8 mouse cellular contexts compared by ENCODE assay signal in the genomic region with DNA sequence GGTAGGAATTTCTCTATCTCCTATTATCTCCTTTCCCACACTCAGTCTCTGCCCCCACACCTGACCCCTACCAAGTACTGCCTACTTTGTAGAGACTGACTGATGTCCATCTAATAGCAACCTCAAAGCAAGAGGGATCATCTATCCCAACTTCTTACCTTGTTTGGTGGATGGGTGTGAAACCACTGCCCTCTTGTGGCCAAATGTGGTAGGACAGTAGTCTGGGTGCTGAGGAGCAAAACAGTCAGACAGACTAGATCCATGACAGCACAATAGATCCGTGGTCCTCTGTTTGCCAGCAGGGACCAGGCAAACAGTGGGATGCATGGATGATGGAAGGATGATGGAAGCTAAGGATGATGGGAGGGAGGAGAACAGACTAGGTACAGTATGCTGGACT. TPM values are rescaled to one million over a fixed set of nuclear protein-coding genes. Genes with fewer than 3 reads are reported as not detected.
DNase-seq lines count a peak whose midpoint lies in the region; ATAC-seq and TF ChIP-seq lines count a peak whose summit lies in the region.

No protein-coding gene starts in this region.

- CTCF ChIA-PET in Patski (lab: Charles Lee), result interaction anchor here (0.8 to 12.5 kb wide), 9 partner anchors 8 to 169 kb away, joined by 3 to 106 read pairs (median 4); a partner anchor contains a TSS

- H3K79me2 ChIP-seq in liver, adult 2 months (ENCODE audit: control insufficient read depth, insufficient read depth, low read length), result no peaks in the 10 kb centered on the region

- no peaks in the 10 kb centered on the region for H3K4me1 ChIP-seq in kidney, adult 2 months (ENCODE audit: control insufficient read depth, insufficient read depth, low read length)
- H3K4me1 ChIP-seq in kidney, embryonic 15.5 days, result peaks cover 15% of the 10 kb centered on the region
- H3K4me1 ChIP-seq in liver, adult 2 months (ENCODE audit: control insufficient read depth, insufficient read depth, low read length), result no peaks in the 10 kb centered on the region
- no peaks in the 10 kb centered on the region for H3K4me1 ChIP-seq in neural tube, embryonic 11.5 days (ENCODE audit: control insufficient read depth, insufficient read depth, low read length)
- H3K4me1 ChIP-seq in thymus, adult 2 months (replicated peaks; ENCODE audit: control insufficient read depth, insufficient read depth, low read length), result peaks cover 29% of the 10 kb centered on the region

- no peak overlapping the region for H3K4me3 ChIP-seq in kidney, adult 2 months (ENCODE audit: insufficient read depth, low read depth, low read length)
- H3K4me3 ChIP-seq in kidney, embryonic 15.5 days (replicated peaks), result no peak overlapping the region
- no peak overlapping the region for H3K4me3 ChIP-seq in liver, adult 2 months (ENCODE audit: insufficient read depth, low read depth, low read length)
- H3K4me3 ChIP-seq in neural tube, embryonic 11.5 days (ENCODE audit: low read depth, low read length), result no peak overlapping the region
- no peak overlapping the region for H3K4me3 ChIP-seq in thymus, adult 2 months (ENCODE audit: control insufficient read depth, insufficient read depth, low read length)

- no peaks in the 10 kb centered on the region for H3K36me3 ChIP-seq in kidney, adult 2 months (ENCODE audit: control insufficient read depth, insufficient read depth, low read length)
- H3K36me3 ChIP-seq in kidney, embryonic 15.5 days, result no peaks in the 10 kb centered on the region
- no peaks in the 10 kb centered on the region for H3K36me3 ChIP-seq in liver, adult 2 months (ENCODE audit: control insufficient read depth, insufficient read depth, low read length)
- no peaks in the 10 kb centered on the region for H3K36me3 ChIP-seq in neural tube, embryonic 11.5 days (ENCODE audit: control insufficient read depth, insufficient read depth, low read length)
- peaks cover 63% of the 10 kb centered on the region for H3K36me3 ChIP-seq in thymus, adult 2 months (ENCODE audit: control insufficient read depth, insufficient read depth, low read length)

- no peaks in the 10 kb centered on the region for H3K9me3 ChIP-seq in kidney, embryonic 15.5 days (replicated peaks)
- no peaks in the 10 kb centered on the region for H3K9me3 ChIP-seq in neural tube, embryonic 11.5 days (ENCODE audit: control insufficient read depth, low read length)

- DNase-seq in kidney, adult 2 months, result peak; percentile 69
- peak; percentile 30 for DNase-seq in Patski (ENCODE audit: low read depth, low spot score)
- DNase-seq in heart, postnatal 4 days, result peak; percentile 78
- peak; percentile 60 for DNase-seq in liver, adult 2 months (ENCODE audit: extremely low read depth, low read depth, low spot score)
- peak; percentile 85 for DNase-seq in neural tube, embryonic 11.5 days (ENCODE audit: low spot score)
- DNase-seq in thymus, adult 2 months, result peak; percentile 72

- TF ChIP-seq POLR2A in kidney, adult 2 months (IDR thresholded peaks at IDR 0.05; ENCODE audit: low read depth, low read length), result no peak
- TF ChIP-seq POLR2A in liver, adult 2 months (IDR thresholded peaks at IDR 0.05; ENCODE audit: extremely low read depth, insufficient read depth, low read length), result no peak
- no peak for TF ChIP-seq POLR2A in thymus, adult 2 months (IDR thresholded peaks at IDR 0.05; ENCODE audit: control insufficient read depth, extremely low read depth, insufficient read depth, low read length, poor library complexity)

- 5% methylated on average over 1 of the region's 1 CpGs for WGBS in kidney, adult 2 months
- WGBS in kidney, embryonic 15.5 days, result 12% methylated on average over 1 of the region's 1 CpGs
- 3% methylated on average over 1 of the region's 1 CpGs for WGBS in liver, adult 2 months
- 18% methylated on average over 1 of the region's 1 CpGs for WGBS in neural tube, embryonic 11.5 days
- WGBS in thymus, adult 2 months, result 8% methylated on average over 1 of the region's 1 CpGs

- H3K9ac ChIP-seq in kidney, embryonic 15.5 days, result no peak overlapping the region
- H3K9ac ChIP-seq in liver, adult 2 months (ENCODE audit: low read depth, low read length), result no peak overlapping the region
- no peak overlapping the region for H3K9ac ChIP-seq in neural tube, embryonic 11.5 days (ENCODE audit: low read length)

- POLR2A ChIA-PET in Patski (lab: Charles Lee), result no interaction called here

- in situ Hi-C loops in Patski (cut with MboI; ENCODE audit: low pct_unique_long_range_greater_than_20kb), result no loop called here

- peak; percentile 89 for TF ChIP-seq CTCF in kidney, adult 2 months (conservative IDR thresholded peaks at IDR 0.05; ENCODE audit: insufficient read depth, insufficient read length, low read depth, low read length)
- no peak for TF ChIP-seq CTCF in Patski (IDR thresholded peaks at IDR 0.05)
- peak; percentile 66; the same call in 1 of the 2 replicates for TF ChIP-seq CTCF in liver, adult 2 months (IDR thresholded peaks at IDR 0.05; ENCODE audit: low read depth, low read length)
- no peak for TF ChIP-seq CTCF in thymus, adult 2 months (IDR thresholded peaks at IDR 0.05; ENCODE audit: borderline replicate concordance, control insufficient read depth, extremely low read depth, insufficient read depth, low read length, poor library complexity)

- H3K27ac ChIP-seq in kidney, adult 2 months (ENCODE audit: insufficient read depth, low read depth, low read length), result no peak overlapping the region
- H3K27ac ChIP-seq in kidney, embryonic 15.5 days, result no peak overlapping the region
- H3K27ac ChIP-seq in liver, adult 2 months (replicated peaks; ENCODE audit: insufficient read depth, low read depth, low read length), result no peak overlapping the region
- H3K27ac ChIP-seq in neural tube, embryonic 11.5 days (ENCODE audit: low read depth, low read length), result no peak overlapping the region
- no peak overlapping the region for H3K27ac ChIP-seq in thymus, adult 2 months (ENCODE audit: control insufficient read depth, insufficient read depth, low read length)

- no peak overlapping the region for H3K4me2 ChIP-seq in kidney, embryonic 15.5 days
- no peak overlapping the region for H3K4me2 ChIP-seq in neural tube, embryonic 11.5 days (ENCODE audit: low read depth)

- no peaks in the 10 kb centered on the region for H3K27me3 ChIP-seq in kidney, adult 2 months (replicated peaks; ENCODE audit: control insufficient read depth, insufficient read depth, low read length)
- H3K27me3 ChIP-seq in kidney, embryonic 15.5 days, result no peaks in the 10 kb centered on the region
- no peaks in the 10 kb centered on the region for H3K27me3 ChIP-seq in Patski
- no peaks in the 10 kb centered on the region for H3K27me3 ChIP-seq in liver, adult 2 months (ENCODE audit: control insufficient read depth, insufficient read depth, low read length)
- H3K27me3 ChIP-seq in neural tube, embryonic 11.5 days (ENCODE audit: control insufficient read depth, insufficient read depth, low read length), result no peaks in the 10 kb centered on the region
- H3K27me3 ChIP-seq in thymus, adult 2 months (ENCODE audit: control insufficient read depth, insufficient read depth, low read length), result no peaks in the 10 kb centered on the region

- no peak for ATAC-seq in kidney, embryonic 15.5 days (replicated peaks; ENCODE audit: low FRiP score)
- ATAC-seq in Patski, result peak; percentile 39
- peak; percentile 27 for ATAC-seq in common myeloid progenitor, adult 5-6 weeks (replicated peaks; ENCODE audit: low read depth, poor library complexity, severe bottlenecking)
- peak; percentile 53; the same call in 1 of the 2 replicates for ATAC-seq in neural tube, embryonic 11.5 days (ENCODE audit: insufficient read depth, low FRiP score, low TSS enrichment)

RNA-seq across cellular contexts. Expression of a gene that starts 4.0 kb away (rescaled TPM):
- 0.73 and 2.5 TPM in 2 replicates for polyA plus RNA-seq in kidney, adult 2 months (2012; rRNA removed)
- polyA plus RNA-seq in kidney, embryonic 15.5 days (2015; fragmentation: Nextera tagmentation; extraction: Ambion mirVana), result 1.2 TPM in 2 replicates
- polyA plus RNA-seq in Patski (2021), result 0.19 TPM
- 92.4 and 105 TPM in 2 replicates for total RNA-seq in common myeloid progenitor, adult 5-6 weeks (2017)
- under 1 TPM; 0.47 to 0.52 TPM for total RNA-seq in heart, postnatal 4 days (2021)
- 0.28 and 0.54 TPM in 2 replicates for total RNA-seq in liver, adult 2 months (2014; rRNA removed)
- polyA plus RNA-seq in liver, adult 2 months (2012; rRNA removed), result 0.44 and 1.4 TPM in 2 replicates
- 1.6 and 1.7 TPM in 2 replicates for polyA plus RNA-seq in neural tube, embryonic 11.5 days (2014; fragmentation: Nextera tagmentation; extraction: Ambion mirVana)
- 219 and 275 TPM in 2 replicates for polyA plus RNA-seq in thymus, adult 2 months (2012; rRNA removed)

RNA-seq across cellular contexts. Expression of a gene that starts 10.1 kb away (rescaled TPM):
- 95.2 and 107 TPM in 2 replicates for polyA plus RNA-seq in kidney, adult 2 months (2012; rRNA removed)
- polyA plus RNA-seq in kidney, embryonic 15.5 days (2015; fragmentation: Nextera tagmentation; extraction: Ambion mirVana), result 45.3 and 52.3 TPM in 2 replicates
- polyA plus RNA-seq in Patski (2021), result 111 TPM
- 16.2 and 16.4 TPM in 2 replicates for total RNA-seq in common myeloid progenitor, adult 5-6 weeks (2017)
- total RNA-seq in heart, postnatal 4 days (2021), result 10 to 100 TPM; 33.5 to 36.8 TPM
- 3.2 and 5.4 TPM in 2 replicates for total RNA-seq in liver, adult 2 months (2014; rRNA removed)
- polyA plus RNA-seq in liver, adult 2 months (2012; rRNA removed), result 13.1 and 15.2 TPM in 2 replicates
- polyA plus RNA-seq in neural tube, embryonic 11.5 days (2014; fragmentation: Nextera tagmentation; extraction: Ambion mirVana), result 104 and 111 TPM in 2 replicates
- 54.7 and 59.4 TPM in 2 replicates for polyA plus RNA-seq in thymus, adult 2 months (2012; rRNA removed)

RNA-seq across cellular contexts. Expression of a gene that starts 31.0 kb away (rescaled TPM):
- polyA plus RNA-seq in kidney, adult 2 months (2012; rRNA removed), result 0.75 and 0.98 TPM in 2 replicates
- 0.09 TPM in 1 of 2 replicates, not detected in the other for polyA plus RNA-seq in kidney, embryonic 15.5 days (2015; fragmentation: Nextera tagmentation; extraction: Ambion mirVana)
- polyA plus RNA-seq in Patski (2021), result 0.04 TPM
- not detected in 2 replicates for total RNA-seq in common myeloid progenitor, adult 5-6 weeks (2017)
- under 1 TPM in 1 of 2 experiments, not detected in 1; 0.18 TPM for total RNA-seq in heart, postnatal 4 days (2021)
- total RNA-seq in liver, adult 2 months (2014; rRNA removed), result 0.07 TPM in 1 of 2 replicates, not detected in the other
- polyA plus RNA-seq in liver, adult 2 months (2012; rRNA removed), result 0.04 TPM in 1 of 2 replicates, not detected in the other
- not detected in 2 replicates for polyA plus RNA-seq in neural tube, embryonic 11.5 days (2014; fragmentation: Nextera tagmentation; extraction: Ambion mirVana)
- 0.50 and 0.77 TPM in 2 replicates for polyA plus RNA-seq in thymus, adult 2 months (2012; rRNA removed)

RNA-seq across cellular contexts. Expression of a gene that starts 31.4 kb away (rescaled TPM):
- polyA plus RNA-seq in kidney, adult 2 months (2012; rRNA removed), result 0.42 and 0.75 TPM in 2 replicates
- polyA plus RNA-seq in kidney, embryonic 15.5 days (2015; fragmentation: Nextera tagmentation; extraction: Ambion mirVana), result 0.98 and 1.1 TPM in 2 replicates
- 2.3 TPM for polyA plus RNA-seq in Patski (2021)
- total RNA-seq in common myeloid progenitor, adult 5-6 weeks (2017), result 0.05 TPM in 1 of 2 replicates, not detected in the other
- total RNA-seq in heart, postnatal 4 days (2021), result 1 to 10 TPM; 8.6 to 9.4 TPM
- under 0.01 TPM in 2 replicates for total RNA-seq in liver, adult 2 months (2014; rRNA removed)
- 0.05 TPM in 1 of 2 replicates, not detected in the other for polyA plus RNA-seq in liver, adult 2 months (2012; rRNA removed)
- 0.41 and 0.52 TPM in 2 replicates for polyA plus RNA-seq in neural tube, embryonic 11.5 days (2014; fragmentation: Nextera tagmentation; extraction: Ambion mirVana)
- 1.3 and 1.5 TPM in 2 replicates for polyA plus RNA-seq in thymus, adult 2 months (2012; rRNA removed)

Comparison
In these comparisons a context has a peak if more than half of its experiments do, and no peak if none do; other contexts are left out.
1. DNase-seq: peak in every context shown above with its lines; median percentile 85 in neural tube, embryonic 11.5 days; 78 in heart, postnatal 4 days; 72 in thymus, adult 2 months; 69 in kidney, adult 2 months; 60 in liver, adult 2 months; 30 in Patski.
2. CTCF ChIP-seq: peak in kidney, adult 2 months (single experiment) and liver, adult 2 months (single experiment); none in Patski (single experiment) and thymus, adult 2 months (single experiment).
3. RNA of a gene that starts 4.0 kb away (polyA plus RNA-seq): 219 to 275 TPM in thymus, adult 2 months; 0.73 to 2.5 TPM in kidney, adult 2 months, 1.6 to 1.7 TPM in neural tube, embryonic 11.5 days, 0.44 to 1.4 TPM in liver, adult 2 months, 1.2 TPM in kidney, embryonic 15.5 days and 0.19 TPM in Patski (single experiment); every median in the first group is over 10 times any median in the second.